Mouse (Mus musculus) hindbrain, embryonic 13.5 days (tissue): ENCODE results near the gene Gm49333. TPM values are rescaled to one million over a fixed set of nuclear protein-coding genes. Genes with fewer than 3 reads are reported as not detected.

ENCODE experiments used
- ATAC-seq: fragments of 200-750 bp; cut with Nextera tagmentation; 2 replicates; pipeline ENCODE4 v1.8.0; 2017; ENCODE audit warnings: moderate TSS enrichment; ENCODE audit not compliant: low FRiP score
- H3K27ac ChIP-seq: fragments of 300-500 bp; sonication (generic); 2 replicates; pipeline ENCODE4 v1.5.1; 2015; ENCODE audit warnings: inconsistent platforms, mild to moderate bottlenecking, moderate library complexity
- H3K27me3 ChIP-seq: fragments of 300-500 bp; sonication (generic); 2 replicates; pipeline ENCODE4 v1.6.1; 2015; ENCODE audit warnings: mild to moderate bottlenecking, inconsistent platforms
- H3K36me3 ChIP-seq: fragments of 300-500 bp; sonication (generic); 2 replicates; pipeline ENCODE4 v1.6.1; 2015; ENCODE audit warnings: mild to moderate bottlenecking, inconsistent platforms
- H3K4me1 ChIP-seq: fragments of 300-500 bp; sonication (generic); replicated peaks from 2 replicates; pipeline ENCODE4 v1.6.1; 2015; ENCODE audit warnings: inconsistent platforms
- H3K4me2 ChIP-seq: fragments of 300-500 bp; sonication (generic); 2 replicates; pipeline ENCODE4 v1.6.1; 2015; ENCODE audit warnings: inconsistent platforms, mild to moderate bottlenecking, moderate library complexity
- H3K4me3 ChIP-seq: fragments of 300-500 bp; sonication (generic); 2 replicates; pipeline ENCODE4 v1.5.1; 2015; ENCODE audit warnings: mild to moderate bottlenecking, inconsistent platforms
- H3K9ac ChIP-seq: fragments of 300-500 bp; sonication (generic); 2 replicates; pipeline ENCODE4 v1.6.1; 2015; ENCODE audit warnings: mild to moderate bottlenecking, inconsistent platforms
- H3K9me3 ChIP-seq: fragments of 300-500 bp; sonication (generic); 2 replicates; pipeline ENCODE4 v1.6.1; 2016; ENCODE audit warnings: inconsistent platforms
- WGBS: fragments of 180-500 bp; shearing (Covaris S2); methylation state at CpG from one replicate; pipeline ENCODE4 v1.1.7; 2015; 5-methylcytosine and 5-hydroxymethylcytosine counted together
- polyA plus RNA-seq: library from polyadenylated mRNA; unstranded; fragments of >200 nt; fragmentation: Nextera tagmentation; extraction: Ambion mirVana; gene quantifications from 2 replicates; pipeline ENCODE4 v1.2.1, GENCODE M21; 2015

Gm49333 gene
- polyA plus RNA-seq, 1 experiment from 2014 or later: not detected

- Histone ChIP-seq H3K4me1 (peaks cover 31% of the 10 kb centered on the region), H3K9ac (peak overlapping the region; percentile 87), H3K4me3 (peak overlapping the region; percentile 86), H3K36me3 (peaks cover 29% of the 10 kb centered on the region), H3K27ac (peak overlapping the region; percentile 91), H3K9me3 (no peaks in the 10 kb centered on the region), H3K4me2 (peak overlapping the region; percentile 90), H3K27me3 (no peaks in the 10 kb centered on the region)
- ATAC-seq: peak; percentile 67
- WGBS: under 1% methylated on average over 28 of the region's 28 CpGs
These were observed 681 bp upstream of the Gm49333 start for GRCm38 (mm10) chr16:20610501-20611356.

GRCm38 (mm10) chr16:20619541-20620398 lies 8.4 kb downstream of the Gm49333 start:
- Histone ChIP-seq H3K27me3 (no peaks in the 10 kb centered on the region), H3K27ac (peak overlapping the region; percentile 97), H3K36me3 (peaks cover 18% of the 10 kb centered on the region), H3K9ac (peak overlapping the region; percentile 95), H3K4me2 (peak overlapping the region; percentile 90), H3K4me1 (peaks cover 34% of the 10 kb centered on the region), H3K4me3 (peak overlapping the region; percentile 89), H3K9me3 (no peaks in the 10 kb centered on the region)
- peak; percentile 31 for ATAC-seq
- 1% methylated on average over 81 of the region's 83 CpGs for WGBS

- peak overlapping the region; percentile 90 for H3K4me2 ChIP-seq
- H3K27ac ChIP-seq: peak overlapping the region; percentile 97
- peaks cover 18% of the 10 kb centered on the region for H3K36me3 ChIP-seq
- peak overlapping the region; percentile 95 for H3K9ac ChIP-seq
- no peaks in the 10 kb centered on the region for H3K9me3 ChIP-seq
- H3K4me3 ChIP-seq: peak overlapping the region; percentile 89
- peak; percentile 15 for ATAC-seq
- under 1% methylated on average over 9 of the region's 9 CpGs for WGBS
- no peaks in the 10 kb centered on the region for H3K27me3 ChIP-seq
- peaks cover 34% of the 10 kb centered on the region for H3K4me1 ChIP-seq
These were observed 9.0 kb downstream of the Gm49333 start for GRCm38 (mm10) chr16:20620399-20620735.

- H3K36me3 ChIP-seq: peaks cover 18% of the 10 kb centered on the region
- H3K4me3 ChIP-seq: peak overlapping the region; percentile 89
- no peaks in the 10 kb centered on the region for H3K27me3 ChIP-seq
- under 1% methylated on average over 32 of the region's 32 CpGs for WGBS
- peaks cover 34% of the 10 kb centered on the region for H3K4me1 ChIP-seq
- peak; percentile 16 for ATAC-seq
- peak overlapping the region; percentile 90 for H3K4me2 ChIP-seq
- no peaks in the 10 kb centered on the region for H3K9me3 ChIP-seq
- H3K9ac ChIP-seq: peak overlapping the region; percentile 95
- H3K27ac ChIP-seq: peak overlapping the region; percentile 97
These were observed 9.4 kb downstream of the Gm49333 start for GRCm38 (mm10) chr16:20620751-20621190.

GRCm38 (mm10) chr16:20621191-20621990 lies 10.0 kb downstream of the Gm49333 start, which contains the start of gene Camk2n2:
TSS of gene Camk2n2 (minus strand) at chr16:20621287.
- peak within 1 kb of the TSS; percentile 89 for H3K4me3 ChIP-seq
- H3K27me3 ChIP-seq: no peaks in the 10 kb centered on the region
- peaks cover 14% of the 10 kb centered on the region for H3K36me3 ChIP-seq
- peak within 1 kb of the TSS; percentile 90 for H3K4me2 ChIP-seq
- H3K9ac ChIP-seq: peak within 1 kb of the TSS; percentile 95
- H3K4me1 ChIP-seq: peaks cover 34% of the 10 kb centered on the region
- H3K9me3 ChIP-seq: no peaks in the 10 kb centered on the region
- H3K27ac ChIP-seq: peak within 1 kb of the TSS; percentile 97
- WGBS: under 1% methylated on average over 66 of the region's 92 CpGs
- peak; percentile 52 for ATAC-seq

DNA sequence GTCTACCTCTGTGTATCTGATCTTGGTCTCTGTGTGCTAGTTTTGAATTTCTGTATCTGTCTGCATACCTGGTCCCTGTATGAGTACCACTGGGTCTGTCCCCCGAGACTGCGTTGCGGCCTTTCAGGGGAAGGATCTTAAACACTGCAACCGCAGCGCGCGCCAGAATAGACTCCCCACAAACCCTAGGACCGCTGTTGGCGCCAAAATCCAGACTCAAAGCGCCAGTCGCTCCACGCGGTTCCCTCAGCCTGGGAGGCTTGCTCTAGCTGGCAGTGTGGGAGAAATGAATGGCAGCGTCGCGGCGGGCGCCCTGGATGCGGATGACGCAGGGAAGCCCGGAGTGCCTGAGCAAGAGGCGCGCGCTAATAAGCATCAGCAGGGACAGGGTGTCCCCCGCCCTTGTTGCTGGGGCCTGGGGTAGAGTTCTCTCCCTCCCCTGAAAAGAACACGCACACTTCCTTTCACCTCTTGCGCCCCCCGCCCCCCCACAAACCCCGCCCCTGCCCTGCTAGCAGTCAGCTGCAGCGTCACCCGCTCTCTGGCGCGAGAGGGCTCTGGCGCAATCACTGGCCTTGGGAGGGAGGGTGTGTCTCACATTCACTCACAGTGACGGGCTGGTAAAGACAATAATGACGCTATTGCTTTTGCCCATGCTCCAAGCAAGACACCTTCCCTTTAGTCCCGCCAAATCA lies 10.7 kb downstream of the Gm49333 start:
- Histone ChIP-seq H3K27ac (peak overlapping the region; percentile 97), H3K27me3 (no peaks in the 10 kb centered on the region), H3K4me3 (peak overlapping the region; percentile 89), H3K4me1 (peaks cover 34% of the 10 kb centered on the region), H3K9me3 (no peaks in the 10 kb centered on the region), H3K4me2 (peak overlapping the region; percentile 90), H3K36me3 (peaks cover 9% of the 10 kb centered on the region), H3K9ac (peak overlapping the region; percentile 95)
- ATAC-seq: peak; percentile 60
- under 1% methylated on average over 31 of the region's 37 CpGs for WGBS

- Histone ChIP-seq H3K36me3 (no peaks in the 10 kb centered on the region), H3K4me1 (peaks cover 33% of the 10 kb centered on the region), H3K4me2 (peak overlapping the region; percentile 90; the same call in 1 of the 2 replicates), H3K9ac (0 out of 2 replicates have a peak overlapping the region, but pooled peaks have one; percentile 95), H3K4me3 (no peak overlapping the region), H3K27ac (peak overlapping the region; percentile 97; the same call in 1 of the 2 replicates), H3K9me3 (no peaks in the 10 kb centered on the region), H3K27me3 (no peaks in the 10 kb centered on the region)
- WGBS: 47% methylated on average over 2 of the region's 2 CpGs
- ATAC-seq: no peak
These were observed 11.8 kb downstream of the Gm49333 start for GRCm38 (mm10) chr16:20623211-20623610.

- peak overlapping the region; percentile 35; the same call in 1 of the 2 replicates for H3K27ac ChIP-seq
- 52% methylated on average over 11 of the region's 11 CpGs for WGBS
These were observed 17.5 kb downstream of the Gm49333 start for GRCm38 (mm10) chr16:20628871-20629391.

GRCm38 (mm10) chr16:20629731-20630634 lies 18.6 kb downstream of the Gm49333 start, which contains the start of gene Ece2:
TSS of gene Ece2 (plus strand) at chr16:20629828.
- H3K36me3 ChIP-seq: peaks cover 8% of the 10 kb centered on the region
- H3K27me3 ChIP-seq: no peaks in the 10 kb centered on the region
- peak within 1 kb of the TSS; percentile 90 for H3K4me2 ChIP-seq
- ATAC-seq: peak; percentile 67
- WGBS: 7% methylated on average over 49 of the region's 54 CpGs
- H3K9me3 ChIP-seq: no peaks in the 10 kb centered on the region
- peak within 1 kb of the TSS; percentile 67 for H3K4me3 ChIP-seq
- H3K9ac ChIP-seq: peak within 1 kb of the TSS; percentile 84
- peaks cover 21% of the 10 kb centered on the region for H3K4me1 ChIP-seq
- H3K27ac ChIP-seq: peak within 1 kb of the TSS; percentile 66

More at GRCm38 (mm10) chr16:20628871-20629391, 17.5 kb downstream of the Gm49333 start:
- H3K27me3 ChIP-seq: no peaks in the 10 kb centered on the region
- H3K9ac ChIP-seq: 0 out of 2 replicates have a peak overlapping the region, but pooled peaks have one; percentile 84
- H3K36me3 ChIP-seq: peaks cover 8% of the 10 kb centered on the region
- H3K4me2 ChIP-seq: peak overlapping the region; percentile 90
- peak overlapping the region; percentile 67; the same call in 1 of the 2 replicates for H3K4me3 ChIP-seq
- peaks cover 21% of the 10 kb centered on the region for H3K4me1 ChIP-seq
- ATAC-seq: no peak
- H3K9me3 ChIP-seq: no peaks in the 10 kb centered on the region

- H3K36me3 ChIP-seq: peaks cover 17% of the 10 kb centered on the region
- ATAC-seq: no peak
- no peak overlapping the region for H3K4me2 ChIP-seq
- no peak overlapping the region for H3K27ac ChIP-seq
- H3K4me3 ChIP-seq: no peak overlapping the region
- H3K9me3 ChIP-seq: no peaks in the 10 kb centered on the region
- H3K27me3 ChIP-seq: no peaks in the 10 kb centered on the region
- H3K9ac ChIP-seq: no peak overlapping the region
- WGBS: 82% methylated on average over 8 of the region's 8 CpGs
- 0 out of 2 replicates have a peak, but pooled peaks cover 7% of the 10 kb centered on the region for H3K4me1 ChIP-seq
These were observed 26.0 kb downstream of the Gm49333 start for GRCm38 (mm10) chr16:20637410-20637809.
